In the genomic region with DNA sequence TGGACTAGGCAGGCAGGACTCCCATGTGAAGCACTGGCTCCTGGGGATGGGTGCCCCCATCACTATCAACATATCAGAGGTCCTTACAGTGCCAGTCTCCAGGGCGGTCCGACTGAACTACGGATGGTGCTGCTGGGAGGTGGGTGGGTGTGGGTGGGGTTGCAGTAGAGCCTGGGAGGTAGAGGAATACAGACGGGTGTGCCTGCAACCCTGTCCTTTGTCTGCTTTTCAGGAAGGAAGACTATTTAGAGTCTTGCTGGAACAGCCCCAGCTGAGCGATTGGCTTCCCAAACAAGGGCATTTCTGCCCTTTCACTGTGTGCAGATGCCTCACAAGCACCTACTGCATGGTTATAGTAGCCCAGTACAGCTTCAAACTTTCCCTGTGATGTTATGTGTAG, we compare ENCODE assay signal across 14 mouse cellular contexts. TPM values are rescaled to one million over a fixed set of nuclear protein-coding genes. Genes with fewer than 3 reads are reported as not detected.
A peak's percentile ranks its signal among the peaks of the same experiment; 100 is the strongest.
DNase-seq lines count a peak whose midpoint lies in the region; ATAC-seq and TF ChIP-seq lines count a peak whose summit lies in the region.
"Had no signal": no experiment of that assay in that cellular context is flagged by ENCODE, and none has a peak within 500 bp of the region (broad histone marks: within the 10 kb centered on the region; RNA-seq: fewer than 3 reads in every experiment).

No protein-coding gene starts in this region.

- WGBS in liver, embryonic 16.5 days (ENCODE audit: insufficient replicate concordance) = 40% methylated on average over 5 of the region's 5 CpGs
- WGBS in embryonic facial prominence, embryonic 10.5 days = 86% methylated on average over 5 of the region's 5 CpGs
- 75% methylated on average over 5 of the region's 5 CpGs for WGBS in hindbrain, postnatal 0 days

- no peak for TF ChIP-seq POLR2A in ES-Bruce4 (IDR thresholded peaks at IDR 0.05; ENCODE audit: insufficient read depth, low read length)

- no peaks in the 10 kb centered on the region for H3K9me3 ChIP-seq in ES-Bruce4 (replicated peaks; ENCODE audit: control insufficient read depth, insufficient read depth, low read length, poor library complexity, severe bottlenecking)
- H3K9me3 ChIP-seq in liver, embryonic 16.5 days (replicated peaks; ENCODE audit: control insufficient read depth, low read length) = no peaks in the 10 kb centered on the region
- no peaks in the 10 kb centered on the region for H3K9me3 ChIP-seq in embryonic facial prominence, embryonic 10.5 days
- no peaks in the 10 kb centered on the region for H3K9me3 ChIP-seq in hindbrain, postnatal 0 days (ENCODE audit: low read length)
- H3K9me3 ChIP-seq: forebrain, embryonic 12.5 days; limb, embryonic 13.5 days; midbrain, embryonic 13.5 days had no signal

- H3K27me3 ChIP-seq in ES-Bruce4 (ENCODE audit: control insufficient read depth, insufficient read depth, low read length, poor library complexity, severe bottlenecking) = no peaks in the 10 kb centered on the region
- H3K27me3 ChIP-seq in liver, embryonic 16.5 days (ENCODE audit: control insufficient read depth, insufficient read depth, low read depth, low read length) = no peaks in the 10 kb centered on the region
- no peaks in the 10 kb centered on the region for H3K27me3 ChIP-seq in embryonic facial prominence, embryonic 10.5 days (replicated peaks; ENCODE audit: low read depth, poor library complexity, severe bottlenecking)
- no peaks in the 10 kb centered on the region for H3K27me3 ChIP-seq in hindbrain, postnatal 0 days (ENCODE audit: insufficient read depth, low read length)
- H3K27me3 ChIP-seq: forebrain, embryonic 12.5 days; limb, embryonic 13.5 days; midbrain, embryonic 13.5 days had no signal

- DNase-seq in R1 (ENCODE audit: low read depth, low spot score) = peak; percentile 23
- peak; percentile 43 for DNase-seq in kidney, adult 9 months
- DNase-seq in gastrocnemius, postnatal 10 days = no peak
- DNase-seq in spleen, postnatal 4 days (ENCODE audit: low spot score in 2 of 2) = no peak
- no peak for DNase-seq in embryonic facial prominence, embryonic 10.5 days (ENCODE audit: low spot score)
- DNase-seq in hindbrain, postnatal 0 days (ENCODE audit: low spot score) = no peak
- DNase-seq: cerebellum, adult 8-10 months; gastrocnemius, postnatal 14 days had no signal

- no peaks in the 10 kb centered on the region for H3K4me1 ChIP-seq in ES-Bruce4 (ENCODE audit: control insufficient read depth, insufficient read depth, low read length)
- peaks cover 34% of the 10 kb centered on the region for H3K4me1 ChIP-seq in liver, embryonic 16.5 days (ENCODE audit: control insufficient read depth, low read depth, low read length)
- H3K4me1 ChIP-seq in embryonic facial prominence, embryonic 10.5 days = no peaks in the 10 kb centered on the region
- no peaks in the 10 kb centered on the region for H3K4me1 ChIP-seq in hindbrain, postnatal 0 days (ENCODE audit: insufficient read depth, low read length)
- H3K4me1 ChIP-seq: limb, embryonic 13.5 days had no signal

- H3K4me3 ChIP-seq in ES-Bruce4 (ENCODE audit: low read depth, low read length) = no peak overlapping the region
- no peak overlapping the region for H3K4me3 ChIP-seq in liver, embryonic 16.5 days (ENCODE audit: low read depth, low read length)
- H3K4me3 ChIP-seq in embryonic facial prominence, embryonic 10.5 days = no peak overlapping the region
- no peak overlapping the region for H3K4me3 ChIP-seq in hindbrain, postnatal 0 days (ENCODE audit: low read length)
- H3K4me3 ChIP-seq: forebrain, embryonic 12.5 days; limb, embryonic 13.5 days; midbrain, embryonic 13.5 days had no signal

- peak; percentile 76 for ATAC-seq in liver, embryonic 16.5 days (ENCODE audit: low read depth)
- ATAC-seq in hindbrain, postnatal 0 days = no peak
- ATAC-seq: inflammation-experienced regulatory T-cells, adult 6 months; midbrain, embryonic 13.5 days had no signal

- H3K9ac ChIP-seq in ES-Bruce4 (ENCODE audit: low read depth, poor library complexity, severe bottlenecking) = no peak overlapping the region
- H3K9ac ChIP-seq in liver, embryonic 16.5 days (ENCODE audit: low read depth, low read length) = 0 out of 2 replicates have a peak overlapping the region, but pooled peaks have one; percentile 7
- no peak overlapping the region for H3K9ac ChIP-seq in hindbrain, postnatal 0 days (replicated peaks; ENCODE audit: low read length)
- H3K9ac ChIP-seq: forebrain, embryonic 12.5 days; limb, embryonic 13.5 days; midbrain, embryonic 13.5 days had no signal

- TF ChIP-seq CTCF in ES-Bruce4 (IDR thresholded peaks at IDR 0.05; ENCODE audit: low read depth, low read length) = no peak
- TF ChIP-seq CTCF in hindbrain, postnatal 0 days (IDR thresholded peaks at IDR 0.05; ENCODE audit: low read depth) = no peak

- peak overlapping the region; percentile 15; the same call in 1 of the 2 replicates for H3K4me2 ChIP-seq in liver, embryonic 16.5 days (ENCODE audit: low read depth, low read length)
- H3K4me2 ChIP-seq in hindbrain, postnatal 0 days (ENCODE audit: low read depth, low read length) = no peak overlapping the region
- H3K4me2 ChIP-seq: forebrain, embryonic 12.5 days; limb, embryonic 13.5 days; midbrain, embryonic 13.5 days had no signal

- peak overlapping the region; percentile 54; the same call in 1 of the 2 replicates for H3K27ac ChIP-seq in ES-Bruce4 (ENCODE audit: insufficient read depth, low read length)
- peak overlapping the region; percentile 57 for H3K27ac ChIP-seq in liver, embryonic 16.5 days (ENCODE audit: low read length)
- no peak overlapping the region for H3K27ac ChIP-seq in embryonic facial prominence, embryonic 10.5 days (replicated peaks)
- no peak overlapping the region for H3K27ac ChIP-seq in hindbrain, postnatal 0 days
- H3K27ac ChIP-seq: forebrain, embryonic 12.5 days; limb, embryonic 13.5 days; midbrain, embryonic 13.5 days had no signal

- TF ChIP-seq EP300 in ES-Bruce4 (IDR thresholded peaks at IDR 0.05; ENCODE audit: insufficient read depth, low read depth, low read length) = 0 out of 2 replicates have a peak, but pooled peaks have one; percentile 22

- no peaks in the 10 kb centered on the region for H3K36me3 ChIP-seq in ES-Bruce4 (ENCODE audit: control insufficient read depth, insufficient read depth, low read length, poor library complexity, severe bottlenecking)
- H3K36me3 ChIP-seq in liver, embryonic 16.5 days (ENCODE audit: control insufficient read depth, insufficient read depth) = peaks cover 3% of the 10 kb centered on the region; the same call in 1 of the 2 replicates
- H3K36me3 ChIP-seq in embryonic facial prominence, embryonic 10.5 days (replicated peaks) = peaks cover 86% of the 10 kb centered on the region
- peaks cover 10% of the 10 kb centered on the region; the same call in 1 of the 2 replicates for H3K36me3 ChIP-seq in hindbrain, postnatal 0 days (ENCODE audit: insufficient read depth, low read length)

RNA-seq across cellular contexts. Expression of gene Rgs12, which starts 19.1 kb away (rescaled TPM):
- polyA plus RNA-seq in ES-Bruce4 (2011; ENCODE audit: insufficient read depth, insufficient read length, low read depth, missing spikeins) = 23.4 and 27.0 TPM in 2 replicates
- 15.7 and 16.2 TPM in 2 replicates for polyA plus RNA-seq in liver, embryonic 16.5 days (2015; fragmentation: Nextera tagmentation; extraction: Ambion mirVana)
- 10 to 100 TPM; 13.7 to 16.6 TPM for total RNA-seq in gastrocnemius, postnatal 10 days (2021)
- polyA plus RNA-seq in embryonic facial prominence, embryonic 10.5 days (2016; fragmentation: Nextera tagmentation; extraction: Ambion mirVana) = 52.7 and 54.5 TPM in 2 replicates
- 57.9 and 62.5 TPM in 2 replicates for total RNA-seq in hindbrain, postnatal 0 days (2014; rRNA removed)
- polyA plus RNA-seq in hindbrain, postnatal 0 days (2015; fragmentation: Nextera tagmentation; extraction: Ambion mirVana) = 32.3 and 35.1 TPM in 2 replicates

Comparison
In these comparisons a context has a peak if more than half of its experiments do, and no peak if none do; other contexts are left out.
1. H3K27ac ChIP-seq: peak in ES-Bruce4 (single experiment) and liver, embryonic 16.5 days (single experiment); none in embryonic facial prominence, embryonic 10.5 days (single experiment) and hindbrain, postnatal 0 days (single experiment).
2. DNase-seq: peak in R1 (single experiment) and kidney, adult 9 months (single experiment); none in gastrocnemius, postnatal 10 days (single experiment), spleen, postnatal 4 days (0 of 2), embryonic facial prominence, embryonic 10.5 days (single experiment) and hindbrain, postnatal 0 days (single experiment).